Mouse (Mus musculus): Measurements from ENCODE around the gene Ndrg3.

DNA sequence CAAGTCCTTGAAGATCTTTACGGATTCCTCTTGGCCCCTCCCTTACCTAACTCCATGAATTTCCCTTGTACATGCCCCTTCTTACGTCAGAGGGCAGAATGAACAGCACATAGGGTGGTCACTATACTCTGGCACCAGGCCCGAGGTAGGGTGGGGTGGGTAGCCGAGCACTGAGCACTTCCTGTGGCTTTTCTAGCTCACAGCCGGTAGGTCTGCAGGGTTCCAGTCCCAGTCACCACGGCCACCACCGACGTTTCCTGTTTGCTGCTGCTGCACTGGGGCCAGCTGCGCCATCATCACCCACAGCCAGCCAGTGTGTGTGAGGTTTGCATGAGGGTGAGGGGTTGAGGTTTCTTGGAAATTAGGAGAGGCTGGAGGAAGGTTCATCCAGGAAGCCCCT is 114.1 kb downstream of the Ndrg3 start:
- TF ChIP-seq CTCF (IDR thresholded peaks at IDR 0.05; ENCODE audit: borderline replicate concordance, insufficient read depth, low read length) (no peak), POLR2A (IDR thresholded peaks at IDR 0.05; ENCODE audit: low read depth, low read length) (no peak)

All from embryonic fibroblast, embryonic 13.5 days (primary cell).